Mouse (Mus musculus): ENCODE results near the gene Cacna1c. TPM values are rescaled to one million over a fixed set of nuclear protein-coding genes. Genes with fewer than 3 reads are reported as not detected.

Cacna1c gene
- polyA plus RNA-seq, 1 experiment from 2014 or later = 6.2 TPM

- no peak overlapping the region for H3K4me3 ChIP-seq (replicated peaks)
- H3K9me3 ChIP-seq = no peaks in the 10 kb centered on the region
- no peak overlapping the region for H3K9ac ChIP-seq
- H3K27ac ChIP-seq = no peak overlapping the region
- 90% methylated on average over 2 of the region's 2 CpGs for WGBS
- H3K4me1 ChIP-seq = peaks cover 23% of the 10 kb centered on the region
- peaks cover 15% of the 10 kb centered on the region; the same call in 1 of the 2 replicates for H3K36me3 ChIP-seq (replicated peaks)
- no peaks in the 10 kb centered on the region for H3K27me3 ChIP-seq
- H3K4me2 ChIP-seq = no peak overlapping the region
- ATAC-seq (ENCODE audit: low FRiP score) = no peak
Measured at GRCm38 (mm10) chr6:119180188-119180587, 16.0 kb downstream of the Cacna1c start.

DNA sequence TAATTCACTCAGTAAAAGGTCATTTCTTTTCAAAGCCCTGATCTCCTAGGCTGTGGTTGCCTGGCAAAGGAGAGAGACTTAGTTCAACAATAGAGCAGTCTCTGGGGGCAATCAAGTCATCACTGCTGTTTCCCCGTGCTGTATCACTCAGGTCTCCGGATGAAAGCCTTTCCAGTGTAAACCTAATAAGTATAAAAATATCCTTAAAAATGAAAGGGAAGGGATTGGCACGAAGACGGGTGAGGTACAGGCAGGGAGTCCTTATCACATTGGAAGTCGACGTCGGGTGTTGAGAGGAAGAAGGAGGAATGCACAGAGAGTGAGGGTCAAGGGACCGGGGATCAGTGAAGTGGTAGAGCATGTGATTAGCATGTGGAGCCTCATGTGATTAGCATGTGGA lies 19.1 kb downstream of the Cacna1c start:
- no peak for ATAC-seq (ENCODE audit: low FRiP score)
- Histone ChIP-seq H3K4me1 (peaks cover 22% of the 10 kb centered on the region), H3K4me3 (replicated peaks) (no peak overlapping the region), H3K4me2 (no peak overlapping the region), H3K9ac (peak overlapping the region; percentile 12; the same call in 1 of the 2 replicates), H3K9me3 (no peaks in the 10 kb centered on the region), H3K36me3 (replicated peaks) (no peaks in the 10 kb centered on the region), H3K27ac (no peak overlapping the region), H3K27me3 (no peaks in the 10 kb centered on the region)
- WGBS = 70% methylated on average over 8 of the region's 8 CpGs

- Histone ChIP-seq H3K27ac (no peak overlapping the region), H3K9ac (peak overlapping the region; percentile 82), H3K27me3 (no peaks in the 10 kb centered on the region), H3K4me2 (peak overlapping the region; percentile 65), H3K9me3 (no peaks in the 10 kb centered on the region), H3K4me1 (peaks cover 22% of the 10 kb centered on the region), H3K36me3 (replicated peaks) (no peaks in the 10 kb centered on the region), H3K4me3 (replicated peaks) (peak overlapping the region; percentile 80)
- ATAC-seq (ENCODE audit: low FRiP score) = no peak
- WGBS = 73% methylated on average over 7 of the region's 7 CpGs
Measured at GRCm38 (mm10) chr6:119176103-119176502, 20.1 kb downstream of the Cacna1c start.

DNA sequence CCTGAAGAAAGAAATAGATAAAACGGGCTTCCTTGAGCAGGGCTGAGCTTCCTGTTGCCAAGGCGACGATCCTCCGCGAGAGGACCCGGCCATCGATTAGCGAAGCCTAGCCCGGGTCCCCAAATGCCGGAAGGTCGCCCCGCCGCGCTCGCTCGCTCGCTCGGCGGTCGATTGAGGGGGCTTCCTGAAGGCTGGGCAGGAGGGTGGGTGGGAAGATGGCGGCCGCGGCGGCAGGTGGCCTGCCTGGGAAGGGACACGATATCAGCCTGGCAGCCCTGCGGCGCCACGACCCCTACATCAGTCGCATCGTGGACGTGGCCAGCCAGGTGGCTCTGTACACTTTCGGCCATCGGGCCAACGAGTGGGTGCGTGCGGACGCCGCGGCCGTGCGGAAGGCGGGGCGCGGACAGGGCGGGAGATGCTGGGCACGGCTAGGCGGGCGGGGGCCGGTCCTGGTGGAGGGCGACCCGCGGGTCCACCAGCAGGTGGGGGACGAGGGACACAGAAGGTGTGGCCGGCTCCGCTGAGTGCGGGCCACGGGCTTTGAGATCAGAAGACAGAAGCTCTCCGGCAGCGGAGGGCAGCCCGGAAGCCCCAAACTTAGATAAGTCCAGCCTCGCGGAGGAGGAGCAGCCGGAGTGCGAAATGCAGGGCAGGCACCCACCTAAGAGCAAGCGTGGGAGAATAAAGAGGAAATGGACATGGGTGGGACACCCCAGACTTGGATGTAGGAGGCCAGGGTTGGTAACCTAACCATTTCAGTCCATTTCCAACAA lies 21.0 kb downstream of the Cacna1c start, which contains the start of gene Dcp1b:
Gene Dcp1b, plus strand, starts transcription at position 176 of the 776 bp plus-strand sequence.
- Histone ChIP-seq H3K4me3 (replicated peaks) (peak within 1 kb of the TSS; percentile 80), H3K4me1 (peaks cover 22% of the 10 kb centered on the region), H3K4me2 (peak within 1 kb of the TSS; percentile 65), H3K27ac (peak within 1 kb of the TSS; percentile 90), H3K9me3 (no peaks in the 10 kb centered on the region), H3K36me3 (replicated peaks) (no peaks in the 10 kb centered on the region), H3K27me3 (no peaks in the 10 kb centered on the region), H3K9ac (peak within 1 kb of the TSS; percentile 82)
- ATAC-seq (ENCODE audit: low FRiP score) = peak; percentile 95
- under 1% methylated on average over 65 of the region's 65 CpGs for WGBS

DNA sequence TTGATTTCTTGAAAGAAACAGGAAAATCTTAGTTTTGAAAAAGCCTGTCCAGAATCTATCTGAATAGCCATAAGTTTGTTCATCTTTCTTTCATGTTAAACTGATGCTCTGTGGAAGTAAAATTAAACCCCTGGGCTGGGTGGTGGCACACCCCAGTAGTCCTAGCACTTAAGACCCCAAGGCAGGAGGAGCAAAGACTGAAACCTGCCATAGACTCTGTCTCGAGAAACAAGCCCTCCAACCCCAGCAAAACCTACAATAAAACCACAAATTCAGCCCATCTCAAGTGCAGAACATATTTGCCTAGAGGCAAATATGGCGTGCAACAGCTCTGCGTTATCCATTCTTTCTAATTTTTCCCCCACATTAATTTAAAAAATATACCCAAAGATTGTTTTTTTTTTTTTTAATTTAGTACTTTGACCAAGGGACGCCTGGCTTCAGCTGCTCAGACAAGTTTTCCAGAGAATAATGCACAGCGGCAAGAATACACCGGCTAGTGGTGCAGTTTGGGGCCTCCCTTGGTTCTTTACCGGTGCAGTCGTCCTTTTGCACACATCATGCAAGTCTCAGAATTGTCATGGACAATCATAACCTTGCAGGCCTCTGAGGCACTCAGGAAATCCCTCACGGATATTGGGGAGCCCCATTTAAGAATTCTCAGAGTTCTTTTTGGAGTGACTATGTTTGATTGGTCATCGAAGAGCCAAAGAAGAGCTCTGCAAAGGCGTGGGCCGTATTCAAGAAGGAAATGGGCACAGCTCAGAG lies 21.7 kb downstream of the Cacna1c start:
- Histone ChIP-seq H3K9me3 (no peaks in the 10 kb centered on the region), H3K4me3 (replicated peaks) (peak overlapping the region; percentile 80), H3K27ac (no peak overlapping the region), H3K9ac (no peak overlapping the region), H3K36me3 (replicated peaks) (no peaks in the 10 kb centered on the region), H3K4me2 (peak overlapping the region; percentile 65), H3K4me1 (peaks cover 22% of the 10 kb centered on the region), H3K27me3 (no peaks in the 10 kb centered on the region)
- 0 out of 2 replicates have a peak, but pooled peaks have one; percentile 16 for ATAC-seq (ENCODE audit: low FRiP score)
- 56% methylated on average over 12 of the region's 12 CpGs for WGBS

- Histone ChIP-seq H3K4me3 (replicated peaks) (no peak overlapping the region), H3K9me3 (no peaks in the 10 kb centered on the region), H3K27ac (no peak overlapping the region), H3K4me1 (no peaks in the 10 kb centered on the region), H3K4me2 (no peak overlapping the region), H3K27me3 (no peaks in the 10 kb centered on the region), H3K36me3 (replicated peaks) (no peaks in the 10 kb centered on the region), H3K9ac (no peak overlapping the region)
- ATAC-seq (ENCODE audit: low FRiP score) = no peak
Measured at GRCm38 (mm10) chr6:119165677-119166076, 30.5 kb downstream of the Cacna1c start.

- H3K9ac ChIP-seq = no peak overlapping the region
- no peaks in the 10 kb centered on the region for H3K9me3 ChIP-seq
- no peaks in the 10 kb centered on the region for H3K4me1 ChIP-seq
- H3K27ac ChIP-seq = no peak overlapping the region
- H3K4me3 ChIP-seq (replicated peaks) = no peak overlapping the region
- ATAC-seq (ENCODE audit: low FRiP score) = no peak
- no peak overlapping the region for H3K4me2 ChIP-seq
- H3K27me3 ChIP-seq = no peaks in the 10 kb centered on the region
- H3K36me3 ChIP-seq (replicated peaks) = no peaks in the 10 kb centered on the region
- 75% methylated on average over 4 of the region's 4 CpGs for WGBS
Measured at GRCm38 (mm10) chr6:119145109-119145508, 51.1 kb downstream of the Cacna1c start.

DNA sequence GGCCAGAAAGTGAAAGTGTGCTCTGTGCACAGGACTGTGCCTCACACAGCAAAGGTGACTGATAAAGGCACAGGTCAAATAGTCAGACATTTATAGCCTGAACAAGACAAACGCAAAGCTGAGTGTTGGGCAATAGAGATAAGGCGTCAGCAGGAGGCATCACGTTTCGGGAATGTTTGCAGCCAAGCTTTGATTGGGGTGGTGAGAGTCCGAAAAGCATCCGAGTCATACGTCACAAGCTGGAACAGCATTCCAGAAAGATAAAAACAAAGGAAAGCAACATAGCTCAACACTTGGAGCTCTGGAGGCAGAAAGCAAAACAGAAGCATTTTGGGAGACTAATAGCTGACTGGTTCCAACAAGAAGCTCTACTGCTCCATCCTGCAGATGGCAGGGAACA lies 56.7 kb downstream of the Cacna1c start:
- Histone ChIP-seq H3K4me2 (no peak overlapping the region), H3K36me3 (replicated peaks) (no peaks in the 10 kb centered on the region), H3K27ac (no peak overlapping the region), H3K4me1 (no peaks in the 10 kb centered on the region), H3K4me3 (replicated peaks) (no peak overlapping the region), H3K9me3 (no peaks in the 10 kb centered on the region), H3K27me3 (no peaks in the 10 kb centered on the region), H3K9ac (no peak overlapping the region)
- no peak for ATAC-seq (ENCODE audit: low FRiP score)
- 87% methylated on average over 7 of the region's 7 CpGs for WGBS

- Histone ChIP-seq H3K9me3 (no peaks in the 10 kb centered on the region), H3K27me3 (no peaks in the 10 kb centered on the region), H3K36me3 (replicated peaks) (no peaks in the 10 kb centered on the region), H3K4me2 (no peak overlapping the region), H3K27ac (no peak overlapping the region), H3K4me1 (no peaks in the 10 kb centered on the region), H3K4me3 (replicated peaks) (no peak overlapping the region), H3K9ac (no peak overlapping the region)
- WGBS = 89% methylated on average over 10 of the region's 10 CpGs
- ATAC-seq (ENCODE audit: low FRiP score) = no peak
Measured at GRCm38 (mm10) chr6:119137768-119138167, 58.5 kb downstream of the Cacna1c start.

DNA sequence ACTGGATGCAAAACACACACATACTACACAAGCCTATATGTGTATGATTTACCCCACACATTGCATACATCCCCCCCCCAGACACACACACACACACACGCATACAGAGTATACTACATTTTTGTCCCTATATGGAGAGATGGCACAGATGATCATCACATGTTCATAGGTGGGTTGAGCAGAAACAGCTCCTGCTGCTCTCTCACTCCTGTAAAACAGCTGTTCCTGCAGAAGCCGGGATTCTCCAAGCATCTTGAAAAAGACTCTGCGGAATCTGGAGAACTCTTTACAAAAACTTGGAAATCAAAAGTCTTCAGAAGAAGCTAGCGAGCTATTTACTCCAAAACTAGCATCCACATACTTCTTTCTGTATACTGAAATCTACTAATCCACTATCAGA lies 63.4 kb downstream of the Cacna1c start:
- no peaks in the 10 kb centered on the region for H3K36me3 ChIP-seq (replicated peaks)
- H3K9ac ChIP-seq = no peak overlapping the region
- ATAC-seq (ENCODE audit: low FRiP score) = no peak
- H3K4me1 ChIP-seq = no peaks in the 10 kb centered on the region
- H3K4me2 ChIP-seq = no peak overlapping the region
- 91% methylated on average over 4 of the region's 4 CpGs for WGBS
- no peaks in the 10 kb centered on the region for H3K9me3 ChIP-seq
- H3K27ac ChIP-seq = no peak overlapping the region
- H3K27me3 ChIP-seq = no peaks in the 10 kb centered on the region
- no peak overlapping the region for H3K4me3 ChIP-seq (replicated peaks)

DNA sequence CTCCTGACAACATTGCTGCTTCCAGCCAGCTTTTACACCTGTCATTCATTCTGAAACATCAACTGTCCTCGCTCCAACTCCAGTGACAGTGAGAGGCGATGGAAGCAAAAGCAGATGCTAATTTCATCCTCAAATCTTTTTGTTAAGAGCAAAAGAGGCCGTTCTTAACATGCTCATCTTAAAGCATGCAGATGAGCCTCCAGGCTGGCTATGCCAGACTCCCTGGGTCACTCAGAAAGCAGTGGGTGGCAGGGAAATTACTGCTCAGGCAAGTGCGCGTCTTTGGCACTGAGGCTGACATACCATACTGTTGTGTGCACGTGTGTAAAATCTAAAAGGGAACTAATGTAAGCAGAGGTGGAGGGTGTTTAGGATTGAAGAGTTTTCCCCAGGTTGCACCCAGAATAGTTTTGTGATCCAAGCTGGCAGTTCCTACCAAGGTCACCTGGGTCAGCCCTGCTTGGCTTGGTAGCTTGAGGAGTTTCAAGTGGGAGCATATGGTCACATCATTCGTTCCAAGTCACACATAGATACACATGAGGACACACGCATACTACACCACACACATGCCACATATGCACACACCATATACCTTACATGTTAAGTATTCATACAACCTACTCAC lies 64.0 kb downstream of the Cacna1c start:
- H3K27ac ChIP-seq = no peak overlapping the region
- 80% methylated on average over 8 of the region's 8 CpGs for WGBS
- H3K4me1 ChIP-seq = no peaks in the 10 kb centered on the region
- H3K36me3 ChIP-seq (replicated peaks) = no peaks in the 10 kb centered on the region
- no peak overlapping the region for H3K4me3 ChIP-seq (replicated peaks)
- no peak overlapping the region for H3K9ac ChIP-seq
- H3K9me3 ChIP-seq = no peaks in the 10 kb centered on the region
- H3K27me3 ChIP-seq = no peaks in the 10 kb centered on the region
- H3K4me2 ChIP-seq = no peak overlapping the region
- no peak for ATAC-seq (ENCODE audit: low FRiP score)

DNA sequence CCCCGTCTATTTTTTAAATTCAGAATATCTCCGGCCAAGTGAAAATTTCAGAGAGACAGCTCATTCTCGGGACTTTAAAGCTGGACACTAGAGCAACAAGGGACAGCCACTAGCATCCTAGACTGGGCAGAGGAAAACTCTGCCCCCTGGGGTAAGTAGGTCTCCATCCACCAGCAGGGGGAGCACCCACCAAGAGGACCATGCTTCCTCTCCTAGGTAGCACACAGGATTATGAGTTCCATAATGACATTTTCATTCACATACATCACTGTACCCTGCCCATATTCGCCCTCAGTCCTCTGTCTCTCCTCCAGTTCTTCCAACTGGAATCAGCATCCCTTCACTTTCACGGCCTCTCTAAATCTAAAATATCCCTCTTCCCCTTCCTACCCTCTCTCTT lies 66.6 kb downstream of the Cacna1c start:
- no peaks in the 10 kb centered on the region for H3K36me3 ChIP-seq (replicated peaks)
- ATAC-seq (ENCODE audit: low FRiP score) = no peak
- no peaks in the 10 kb centered on the region for H3K4me1 ChIP-seq
- H3K9me3 ChIP-seq = no peaks in the 10 kb centered on the region
- no peak overlapping the region for H3K4me3 ChIP-seq (replicated peaks)
- 79% methylated on average over 5 of the region's 5 CpGs for WGBS
- no peak overlapping the region for H3K9ac ChIP-seq
- no peaks in the 10 kb centered on the region for H3K27me3 ChIP-seq
- no peak overlapping the region for H3K4me2 ChIP-seq
- no peak overlapping the region for H3K27ac ChIP-seq

Data from forebrain, embryonic 12.5 days (tissue).